Mouse (Mus musculus) stomach, embryonic 15.5 days (tissue): ENCODE data around the gene Rbm19. TPM values are rescaled to one million over a fixed set of nuclear protein-coding genes. Genes with fewer than 3 reads are reported as not detected.
A peak's percentile ranks its signal among the peaks of the same experiment; 100 is the strongest.
"Not testable (repeated sequence)": the region's sequence is repeated elsewhere in the genome, so short reads cannot be mapped to it uniquely, and the experiment has no call there.

Experiments
- ATAC-seq: fragments of 200-750 bp; cut with Nextera tagmentation; 2 replicates; pipeline ENCODE4 v1.8.0; 2017; ENCODE audit warnings: low read depth, moderate number of reproducible peaks, moderate TSS enrichment; ENCODE audit not compliant: insufficient read depth, low FRiP score
- H3K27ac ChIP-seq: fragments of 300-500 bp; sonication (generic); 2 replicates; pipeline ENCODE4 v1.5.1; 2015; ENCODE audit warnings: mild to moderate bottlenecking, inconsistent platforms
- H3K27me3 ChIP-seq: fragments of 300-500 bp; sonication (generic); replicated peaks from 2 replicates; pipeline ENCODE4 v1.6.1; 2015; ENCODE audit warnings: inconsistent platforms
- H3K36me3 ChIP-seq: fragments of 300-500 bp; sonication (generic); 2 replicates; pipeline ENCODE4 v1.6.1; 2015; ENCODE audit warnings: inconsistent platforms
- H3K4me1 ChIP-seq: fragments of 300-500 bp; sonication (generic); 2 replicates; pipeline ENCODE4 v1.6.1; 2015; ENCODE audit warnings: inconsistent platforms
- H3K4me2 ChIP-seq: fragments of 300-500 bp; sonication (generic); 2 replicates; pipeline ENCODE4 v1.6.1; 2015; ENCODE audit warnings: mild to moderate bottlenecking, inconsistent platforms
- H3K4me3 ChIP-seq: fragments of 300-500 bp; sonication (generic); replicated peaks from 2 replicates; pipeline ENCODE4 v1.5.1; 2015; ENCODE audit warnings: inconsistent platforms
- H3K9ac ChIP-seq: fragments of 300-500 bp; sonication (generic); 2 replicates; pipeline ENCODE4 v1.6.1; 2015; ENCODE audit warnings: inconsistent platforms
- H3K9me3 ChIP-seq: fragments of 300-500 bp; sonication (generic); 2 replicates; pipeline ENCODE4 v1.6.1; 2016; ENCODE audit warnings: inconsistent platforms
- WGBS: fragments of 180-500 bp; shearing (Covaris S2); methylation state at CpG from one replicate; pipeline ENCODE4 v1.1.7; 2015; 5-methylcytosine and 5-hydroxymethylcytosine counted together
- polyA plus RNA-seq: library from polyadenylated mRNA; unstranded; fragments of >200 nt; fragmentation: Nextera tagmentation; extraction: Ambion mirVana; gene quantifications from 2 replicates; pipeline ENCODE4 v1.2.1, GENCODE M21; 2015

Gene Rbm19
- polyA plus RNA-seq, 1 experiment from 2014 or later = 23.0 TPM

DNA sequence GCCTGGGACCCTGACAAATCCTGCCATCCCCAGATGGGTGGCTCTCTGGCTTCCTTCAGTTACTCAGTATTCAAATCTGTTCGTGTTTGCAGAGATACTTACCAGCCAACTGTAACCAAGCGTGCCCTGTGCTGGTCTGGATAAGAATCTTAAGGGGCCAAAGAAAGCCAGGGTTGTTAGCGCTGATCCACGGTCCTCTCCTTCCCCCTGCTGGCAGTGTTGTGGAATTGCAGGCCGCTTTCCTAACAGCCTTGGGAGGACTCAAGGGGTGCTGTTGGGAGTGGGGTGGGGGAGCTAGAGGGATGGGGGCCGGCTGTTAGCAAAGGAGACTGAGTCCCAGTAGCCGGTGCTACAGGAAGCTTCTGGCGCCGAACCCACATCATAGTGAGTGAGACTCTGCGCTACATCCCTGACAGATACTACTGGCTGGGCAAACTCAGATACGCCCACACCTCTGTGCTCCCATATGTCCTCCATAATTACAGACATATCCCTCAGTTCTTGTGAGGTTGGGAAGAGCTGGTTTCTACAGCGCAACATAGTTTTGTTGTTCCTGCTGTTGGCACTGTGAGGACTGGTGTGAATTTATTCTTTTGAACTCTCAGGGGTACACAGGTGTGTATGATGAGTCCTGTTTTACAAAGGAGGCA lies 9.7 kb upstream of the Rbm19 start:
- WGBS = 25% methylated on average over 12 of the region's 12 CpGs
- no peak for ATAC-seq
- Histone ChIP-seq H3K4me2 (no peak overlapping the region), H3K9ac (no peak overlapping the region), H3K4me3 (no peak overlapping the region), H3K27ac (no peak overlapping the region), H3K36me3 (no peaks in the 10 kb centered on the region), H3K9me3 (no peaks in the 10 kb centered on the region), H3K4me1 (no peaks in the 10 kb centered on the region), H3K27me3 (peaks cover 4% of the 10 kb centered on the region)

DNA sequence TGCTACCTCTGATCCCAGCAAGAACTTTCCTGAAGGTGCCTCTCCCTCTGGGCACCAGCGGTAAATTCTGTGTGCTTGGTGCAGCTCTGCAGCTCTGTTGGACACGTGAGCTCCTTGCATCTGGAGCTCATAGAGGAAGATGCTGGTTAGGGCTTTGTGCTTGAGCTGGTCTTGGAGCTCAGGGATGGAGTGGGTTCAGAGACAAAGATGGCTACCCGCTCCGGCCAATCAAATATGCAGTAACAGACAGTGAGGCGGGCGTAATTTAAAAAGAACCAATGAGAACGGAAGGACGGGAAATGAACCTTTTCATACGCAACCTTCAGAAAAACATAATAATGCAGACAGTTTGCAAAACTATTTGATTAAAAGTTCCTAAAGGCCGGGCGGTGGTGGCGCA lies 1.9 kb upstream of the Rbm19 start:
- Histone ChIP-seq H3K27me3 (no peaks in the 10 kb centered on the region; the same call in 1 of the 2 replicates), H3K4me1 (peaks cover 5% of the 10 kb centered on the region; the same call in 1 of the 2 replicates), H3K27ac (no peak overlapping the region), H3K9ac (no peak overlapping the region), H3K9me3 (no peaks in the 10 kb centered on the region), H3K4me2 (no peak overlapping the region), H3K4me3 (no peak overlapping the region), H3K36me3 (0 out of 2 replicates have a peak, but pooled peaks cover 7% of the 10 kb centered on the region)
- 84% methylated on average over 12 of the region's 12 CpGs for WGBS
- no peak for ATAC-seq

DNA sequence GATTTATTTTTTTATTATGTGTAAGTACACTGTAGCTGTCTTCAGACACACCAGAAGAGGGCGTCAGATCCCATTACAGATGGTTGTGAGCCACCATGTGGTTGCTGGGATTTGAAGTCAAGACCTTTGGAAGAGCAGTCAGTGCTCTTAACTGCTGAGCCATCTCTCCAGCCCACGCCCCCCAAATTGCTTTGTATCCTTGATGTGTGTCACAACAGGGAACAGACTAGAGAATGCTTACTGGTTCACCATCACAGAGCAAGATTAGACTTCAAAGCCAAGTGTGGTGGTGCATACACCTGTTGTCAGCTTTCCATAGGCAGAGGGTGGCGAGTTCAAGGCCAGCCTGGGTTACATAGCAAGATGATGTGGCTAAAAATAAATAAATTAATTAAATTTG lies 896 bp downstream of the Rbm19 start:
- Histone ChIP-seq H3K36me3 (peaks cover 23% of the 10 kb centered on the region), H3K4me3 (peak overlapping the region; percentile 84), H3K4me2 (peak overlapping the region; percentile 77)
- H3K9ac ChIP-seq, H3K27me3 ChIP-seq, H3K4me1 ChIP-seq, H3K27ac ChIP-seq, H3K9me3 ChIP-seq, ATAC-seq: not testable (repeated sequence)
- 51% methylated on average over 3 of the region's 3 CpGs for WGBS

DNA sequence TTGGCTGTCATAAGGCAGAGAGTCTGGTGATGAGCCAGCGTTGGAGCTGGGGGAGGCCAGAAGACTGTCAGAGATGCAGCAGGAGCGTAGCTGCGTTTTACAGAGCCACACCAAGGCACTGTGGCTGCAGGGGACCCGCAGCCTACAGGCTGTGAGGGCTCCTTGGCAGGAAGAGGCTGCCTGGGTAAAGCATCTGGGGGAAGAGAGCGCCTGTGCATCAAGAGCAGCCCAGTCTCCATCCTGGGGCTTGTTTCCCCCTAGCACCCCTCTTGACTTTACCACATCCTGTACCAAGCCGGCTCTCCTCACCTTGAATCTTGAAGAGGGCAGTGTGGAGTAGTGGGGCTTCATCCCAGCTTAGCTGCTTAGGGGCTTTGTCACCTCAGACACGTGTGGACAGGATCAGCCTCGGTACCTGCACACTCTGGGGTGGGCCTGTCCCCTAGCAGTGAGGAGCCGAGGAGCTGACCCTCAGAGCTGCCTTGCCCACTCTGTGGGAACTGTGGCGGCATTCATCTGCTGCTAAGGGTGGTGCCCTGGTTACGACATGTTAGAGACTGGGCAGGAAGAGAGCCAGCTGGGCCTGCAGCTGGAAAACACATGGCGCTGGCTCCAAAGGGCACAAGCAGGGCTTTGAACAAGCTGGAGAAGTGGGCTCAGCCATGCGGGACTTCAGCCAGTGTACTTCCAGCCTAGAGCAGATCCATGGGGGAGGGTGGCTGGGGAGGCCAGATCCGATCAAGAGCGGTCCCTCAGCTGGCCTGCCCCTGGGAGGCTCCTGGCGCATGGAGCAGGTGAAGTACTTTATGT lies 8.8 kb downstream of the Rbm19 start:
- no peak overlapping the region for H3K4me3 ChIP-seq
- peaks cover 58% of the 10 kb centered on the region for H3K36me3 ChIP-seq
- no peaks in the 10 kb centered on the region for H3K27me3 ChIP-seq
- ATAC-seq = no peak
- H3K9me3 ChIP-seq = no peaks in the 10 kb centered on the region
- H3K4me2 ChIP-seq = no peak overlapping the region
- H3K4me1 ChIP-seq = no peaks in the 10 kb centered on the region
- 84% methylated on average over 16 of the region's 16 CpGs for WGBS
- H3K9ac ChIP-seq = no peak overlapping the region
- no peak overlapping the region for H3K27ac ChIP-seq

DNA sequence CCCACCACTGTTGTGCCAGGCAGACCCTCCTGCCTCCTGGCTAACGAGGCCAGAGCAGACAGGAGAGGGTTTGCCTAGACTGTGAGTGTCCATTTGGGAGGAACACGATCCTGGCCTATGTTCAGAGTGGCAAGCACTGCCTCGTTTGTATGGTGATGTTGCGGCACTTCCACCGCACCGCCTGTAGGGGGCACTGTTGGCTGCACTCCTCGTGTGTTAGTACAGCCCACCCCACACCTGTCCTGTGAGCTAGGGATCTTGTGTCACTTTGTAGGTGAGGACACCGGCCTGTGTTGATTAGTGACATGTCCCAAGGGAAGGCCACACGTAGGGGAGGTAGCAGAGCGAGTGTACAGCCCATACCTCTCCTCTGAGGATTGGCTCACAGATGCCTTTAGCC lies 11.4 kb downstream of the Rbm19 start:
- Histone ChIP-seq H3K9ac (no peak overlapping the region), H3K9me3 (no peaks in the 10 kb centered on the region), H3K4me1 (no peaks in the 10 kb centered on the region), H3K4me3 (no peak overlapping the region), H3K27me3 (no peaks in the 10 kb centered on the region), H3K27ac (no peak overlapping the region), H3K36me3 (peaks cover 48% of the 10 kb centered on the region), H3K4me2 (no peak overlapping the region)
- WGBS = 53% methylated on average over 10 of the region's 10 CpGs
- ATAC-seq = no peak

DNA sequence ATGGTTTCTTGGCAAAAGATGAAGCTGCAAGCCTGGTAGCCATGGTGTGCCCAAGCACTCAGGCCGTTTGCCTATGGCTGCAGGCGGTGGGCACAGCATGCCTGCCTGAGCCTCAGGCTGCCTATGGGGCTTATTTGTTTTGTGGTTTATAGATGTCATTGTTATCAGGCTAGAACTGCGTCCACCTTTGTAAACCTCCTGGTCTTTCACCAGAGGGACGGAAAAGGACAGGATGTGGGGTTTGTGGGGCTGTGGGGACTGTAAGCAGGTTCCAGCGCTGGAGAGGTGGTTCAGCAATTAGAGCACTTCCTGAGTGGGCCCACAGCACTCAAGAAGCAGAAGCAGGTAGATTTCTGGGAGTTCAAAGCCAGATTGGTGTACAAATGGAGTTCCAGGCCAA lies 12.2 kb downstream of the Rbm19 start:
- WGBS = 79% methylated on average over 5 of the region's 5 CpGs
- ATAC-seq = no peak

DNA sequence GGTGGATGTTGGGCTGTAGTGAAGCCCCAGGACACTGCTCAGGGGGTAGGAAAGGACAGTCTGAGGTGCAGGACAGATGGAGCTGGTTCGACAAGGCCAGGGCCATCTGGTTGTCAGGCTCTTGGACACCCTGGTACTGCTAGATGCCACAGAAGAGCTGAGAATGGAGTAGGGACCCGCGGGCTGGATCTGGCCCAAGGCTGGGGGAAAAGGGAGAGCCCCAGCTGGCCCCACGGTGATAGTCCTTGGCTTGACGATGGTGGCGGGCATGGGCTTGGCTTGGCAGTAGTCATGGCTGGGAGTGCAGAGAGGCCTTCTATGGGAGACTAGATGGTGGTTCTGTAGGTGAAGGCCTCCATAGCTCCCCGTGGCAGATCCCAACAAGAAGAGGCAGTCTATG lies 12.8 kb downstream of the Rbm19 start:
- peaks cover 35% of the 10 kb centered on the region for H3K36me3 ChIP-seq
- no peak overlapping the region for H3K27ac ChIP-seq
- H3K9me3 ChIP-seq = no peaks in the 10 kb centered on the region
- H3K27me3 ChIP-seq = no peaks in the 10 kb centered on the region
- H3K4me3 ChIP-seq = no peak overlapping the region
- H3K4me1 ChIP-seq = no peaks in the 10 kb centered on the region
- no peak overlapping the region for H3K9ac ChIP-seq
- no peak for ATAC-seq
- WGBS = 92% methylated on average over 7 of the region's 7 CpGs
- no peak overlapping the region for H3K4me2 ChIP-seq

More for the DNA sequence above, 12.2 kb downstream of the Rbm19 start:
- H3K27ac ChIP-seq = no peak overlapping the region
- H3K27me3 ChIP-seq = no peaks in the 10 kb centered on the region
- no peaks in the 10 kb centered on the region for H3K9me3 ChIP-seq
- peaks cover 40% of the 10 kb centered on the region for H3K36me3 ChIP-seq
- H3K9ac ChIP-seq = no peak overlapping the region
- H3K4me2 ChIP-seq = no peak overlapping the region
- H3K4me1 ChIP-seq = no peaks in the 10 kb centered on the region
- H3K4me3 ChIP-seq = no peak overlapping the region

DNA sequence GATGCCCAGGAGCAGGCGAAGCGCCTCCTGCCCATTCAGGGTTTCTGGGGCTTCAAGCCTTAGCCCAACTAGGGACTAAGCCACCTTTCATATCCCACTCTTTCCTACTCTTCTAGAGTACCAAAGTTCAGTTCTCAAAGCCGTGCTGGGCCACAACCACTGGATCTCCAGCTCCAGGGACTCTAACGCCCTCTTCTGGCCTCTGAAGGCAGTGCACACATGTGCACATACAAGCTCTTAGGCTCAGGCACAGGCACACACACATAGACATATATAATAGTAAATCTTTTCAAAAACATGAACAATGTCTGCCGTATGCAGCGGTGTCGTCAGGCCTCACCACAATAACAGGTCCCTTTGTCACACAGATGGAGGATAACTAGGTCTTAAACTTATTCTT lies 13.5 kb downstream of the Rbm19 start:
- Histone ChIP-seq H3K9ac (no peak overlapping the region), H3K4me2 (no peak overlapping the region), H3K4me1 (no peaks in the 10 kb centered on the region), H3K27ac (no peak overlapping the region), H3K36me3 (peaks cover 34% of the 10 kb centered on the region), H3K4me3 (no peak overlapping the region), H3K9me3 (no peaks in the 10 kb centered on the region), H3K27me3 (no peaks in the 10 kb centered on the region)
- no peak for ATAC-seq
- 94% methylated on average over 7 of the region's 7 CpGs for WGBS

DNA sequence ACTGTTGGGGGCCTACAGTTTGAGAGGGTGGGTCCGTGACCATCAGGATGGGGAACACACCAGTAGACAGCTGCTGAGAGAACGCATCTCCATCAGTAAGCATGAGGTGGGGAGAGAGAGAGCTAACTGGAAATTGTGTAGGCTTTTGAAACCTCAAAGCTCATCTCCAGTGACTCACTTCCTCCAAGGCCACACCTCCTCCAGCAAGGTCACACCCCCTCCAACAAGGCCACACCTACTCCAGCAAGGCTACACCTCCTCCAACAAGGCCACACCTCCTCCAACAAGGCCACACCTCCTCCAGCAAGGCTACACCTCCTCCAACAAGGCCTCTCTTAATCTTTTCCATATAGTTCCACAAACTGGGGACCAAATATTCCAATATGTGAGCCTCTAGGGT lies 13.9 kb downstream of the Rbm19 start:
- Histone ChIP-seq H3K4me2 (no peak overlapping the region), H3K27me3 (no peaks in the 10 kb centered on the region), H3K9me3 (no peaks in the 10 kb centered on the region), H3K4me3 (no peak overlapping the region), H3K9ac (no peak overlapping the region), H3K4me1 (no peaks in the 10 kb centered on the region), H3K36me3 (peaks cover 30% of the 10 kb centered on the region), H3K27ac (no peak overlapping the region)
- no peak for ATAC-seq
- 93% methylated on average over 2 of the region's 2 CpGs for WGBS

DNA sequence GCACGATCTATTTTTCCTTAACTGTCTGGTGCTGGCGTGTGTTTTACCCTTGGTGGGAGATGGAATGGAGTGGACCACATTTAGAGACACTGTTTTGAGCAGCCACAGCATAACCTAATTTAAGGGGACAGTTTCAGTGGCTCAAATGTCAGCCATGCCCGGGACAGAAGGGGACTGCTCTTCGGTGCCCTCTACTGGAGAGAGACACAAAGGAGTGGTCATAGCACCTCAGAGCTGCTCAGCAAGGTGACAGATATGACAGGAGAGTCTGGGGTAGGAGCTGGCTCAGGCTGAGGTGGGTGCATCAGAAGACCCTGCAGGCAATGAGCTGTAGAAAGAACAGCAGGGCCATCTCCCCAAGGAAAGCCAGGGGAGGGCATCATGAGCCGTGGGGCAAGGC lies 15.3 kb downstream of the Rbm19 start:
- Histone ChIP-seq H3K27ac (no peak overlapping the region), H3K4me3 (no peak overlapping the region), H3K9me3 (no peaks in the 10 kb centered on the region), H3K36me3 (peaks cover 30% of the 10 kb centered on the region), H3K9ac (no peak overlapping the region), H3K4me2 (no peak overlapping the region), H3K4me1 (no peaks in the 10 kb centered on the region), H3K27me3 (no peaks in the 10 kb centered on the region)
- WGBS = 66% methylated on average over 5 of the region's 5 CpGs
- no peak for ATAC-seq

DNA sequence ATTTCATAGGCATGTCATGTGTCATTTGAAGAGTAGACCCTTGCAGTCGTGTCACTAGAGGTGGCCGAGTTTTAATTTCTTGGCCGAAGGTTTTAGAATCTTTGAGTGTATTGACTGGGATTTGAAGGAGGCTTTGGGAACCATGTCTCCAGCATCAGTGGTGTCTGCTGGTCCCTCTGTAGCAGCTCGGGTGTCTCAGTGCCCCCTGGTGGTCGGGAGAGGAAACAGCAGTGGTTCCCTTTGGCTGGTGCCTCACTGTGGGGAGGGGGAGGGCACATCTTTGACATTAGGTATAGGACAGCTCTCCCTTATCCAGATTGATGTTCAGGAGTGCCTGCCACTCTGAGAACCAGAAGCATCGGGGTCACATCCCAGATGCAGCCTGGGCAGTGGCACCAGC lies 17.7 kb downstream of the Rbm19 start:
- Histone ChIP-seq H3K9me3 (no peaks in the 10 kb centered on the region), H3K27ac (no peak overlapping the region), H3K36me3 (peaks cover 17% of the 10 kb centered on the region), H3K4me2 (no peak overlapping the region), H3K4me1 (no peaks in the 10 kb centered on the region), H3K27me3 (no peaks in the 10 kb centered on the region), H3K9ac (no peak overlapping the region), H3K4me3 (no peak overlapping the region)
- WGBS = 32% methylated on average over 6 of the region's 6 CpGs
- no peak for ATAC-seq

DNA sequence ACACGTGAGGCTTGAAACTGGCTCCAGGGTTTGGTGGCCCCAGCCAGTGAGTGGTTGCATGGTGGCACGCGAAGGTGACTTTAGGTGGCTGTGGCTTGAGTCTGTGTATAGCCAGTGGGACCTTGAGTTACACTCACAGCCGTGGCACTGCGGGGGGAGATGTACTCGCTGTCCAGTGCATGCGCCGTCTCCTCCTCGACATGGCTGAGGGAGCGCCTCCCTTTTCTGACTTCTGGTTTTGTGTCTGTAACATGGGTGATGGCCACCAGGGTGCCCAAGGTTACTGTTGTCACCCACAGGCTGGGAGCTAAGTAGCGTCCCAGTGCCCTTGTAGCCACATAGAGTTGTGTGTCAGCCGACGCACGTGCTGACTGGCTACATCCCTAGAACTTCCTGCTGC lies 19.1 kb downstream of the Rbm19 start:
- Histone ChIP-seq H3K36me3 (peaks cover 12% of the 10 kb centered on the region), H3K4me3 (no peak overlapping the region), H3K4me2 (no peak overlapping the region), H3K27ac (no peak overlapping the region), H3K9ac (no peak overlapping the region), H3K27me3 (no peaks in the 10 kb centered on the region), H3K9me3 (no peaks in the 10 kb centered on the region), H3K4me1 (no peaks in the 10 kb centered on the region)
- no peak for ATAC-seq
- 91% methylated on average over 14 of the region's 14 CpGs for WGBS
